Mouse (Mus musculus): ENCODE measurements at regions not wholly inside any gene's neighbourhood (a gene's known extent, or its start where the extent isn't known, plus 50 kb on each side); places are given as distances from the start of the nearest gene placed in this dataset.
A peak's percentile ranks its signal among the peaks of the same experiment; 100 is the strongest.

DNA sequence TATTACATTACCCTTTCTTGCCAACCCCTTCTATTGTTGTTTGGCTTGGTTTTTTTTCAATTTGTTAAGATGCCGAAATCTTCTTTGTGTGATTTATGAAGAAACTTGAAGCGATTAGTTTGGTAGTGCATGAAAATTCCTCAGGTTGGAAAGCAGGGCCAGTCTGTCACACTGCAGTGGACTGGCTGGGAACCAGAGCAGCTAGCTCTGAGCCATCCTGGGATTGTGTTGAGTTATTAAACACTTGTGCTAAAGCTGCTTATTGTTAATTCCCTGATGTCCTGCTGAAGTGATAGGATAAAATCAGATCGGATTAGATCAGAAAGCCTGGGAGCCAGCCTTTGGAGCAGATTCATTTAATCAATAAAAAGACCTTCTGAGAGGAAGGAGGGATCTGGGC is 180.4 kb upstream of the Tle1 start:
- Histone ChIP-seq H3K27me3 (peaks cover 28% of the 10 kb centered on the region), H3K4me3 (no peak overlapping the region), H3K9me3 (no peaks in the 10 kb centered on the region), H3K4me2 (no peak overlapping the region), H3K36me3 (no peaks in the 10 kb centered on the region), H3K9ac (no peak overlapping the region), H3K27ac (no peak overlapping the region), H3K4me1 (replicated peaks) (peaks cover 43% of the 10 kb centered on the region)
- no peak for ATAC-seq (ENCODE audit: low FRiP score)
- WGBS: 58% methylated on average over 3 of the region's 3 CpGs

DNA sequence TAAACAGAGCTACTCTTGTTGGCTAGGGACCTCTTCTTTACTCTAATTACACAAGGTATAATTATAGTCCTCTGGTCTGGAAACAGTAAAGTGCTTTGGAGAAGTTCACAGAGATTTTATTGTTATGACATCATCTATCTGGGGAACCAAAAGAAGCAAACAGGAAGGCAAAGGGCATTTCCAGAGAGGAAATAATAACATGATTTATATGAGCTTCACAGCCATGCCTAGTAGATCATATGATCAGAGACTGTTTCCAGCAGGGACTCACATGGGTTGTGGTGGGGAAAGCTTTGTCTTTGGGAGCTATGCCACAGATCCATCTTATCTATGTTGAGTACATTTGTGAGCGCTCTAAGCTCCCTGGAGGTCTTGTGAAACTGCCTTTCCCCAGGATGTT is 178.8 kb upstream of the Tle1 start:
- H3K27me3 ChIP-seq: peaks cover 26% of the 10 kb centered on the region
- H3K4me2 ChIP-seq: no peak overlapping the region
- no peak overlapping the region for H3K4me3 ChIP-seq
- no peak overlapping the region for H3K9ac ChIP-seq
- ATAC-seq (ENCODE audit: low FRiP score): no peak
- H3K36me3 ChIP-seq: no peaks in the 10 kb centered on the region
- H3K9me3 ChIP-seq: no peaks in the 10 kb centered on the region
- H3K27ac ChIP-seq: no peak overlapping the region
- peaks cover 27% of the 10 kb centered on the region for H3K4me1 ChIP-seq (replicated peaks)
- WGBS: 92% methylated on average over 1 of the region's 1 CpGs

DNA sequence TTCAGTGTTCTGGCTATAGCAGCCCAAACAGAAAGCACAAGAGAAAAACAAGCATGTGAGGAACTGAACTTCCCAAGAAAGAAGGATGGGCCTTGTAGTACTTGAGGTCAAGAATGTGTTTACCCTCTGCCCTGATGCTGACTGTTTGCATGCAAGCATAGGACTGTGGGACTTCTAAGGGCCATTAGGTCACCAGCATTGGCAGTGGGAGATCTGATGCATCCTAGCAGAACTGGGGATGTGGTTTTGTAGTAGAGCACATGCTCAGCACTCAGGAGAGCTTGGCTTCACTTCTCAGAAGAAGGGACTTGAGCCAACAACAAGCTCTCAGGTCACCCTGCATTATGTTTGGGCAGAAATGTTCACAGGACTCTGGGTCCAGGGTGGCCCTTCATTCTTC is 178.3 kb upstream of the Tle1 start:
- no peak overlapping the region for H3K27ac ChIP-seq
- peaks cover 26% of the 10 kb centered on the region for H3K27me3 ChIP-seq
- no peak overlapping the region for H3K4me2 ChIP-seq
- peaks cover 22% of the 10 kb centered on the region for H3K4me1 ChIP-seq (replicated peaks)
- no peak overlapping the region for H3K9ac ChIP-seq
- no peaks in the 10 kb centered on the region for H3K9me3 ChIP-seq
- H3K4me3 ChIP-seq: no peak overlapping the region
- H3K36me3 ChIP-seq: no peaks in the 10 kb centered on the region
- no peak for ATAC-seq (ENCODE audit: low FRiP score)

DNA sequence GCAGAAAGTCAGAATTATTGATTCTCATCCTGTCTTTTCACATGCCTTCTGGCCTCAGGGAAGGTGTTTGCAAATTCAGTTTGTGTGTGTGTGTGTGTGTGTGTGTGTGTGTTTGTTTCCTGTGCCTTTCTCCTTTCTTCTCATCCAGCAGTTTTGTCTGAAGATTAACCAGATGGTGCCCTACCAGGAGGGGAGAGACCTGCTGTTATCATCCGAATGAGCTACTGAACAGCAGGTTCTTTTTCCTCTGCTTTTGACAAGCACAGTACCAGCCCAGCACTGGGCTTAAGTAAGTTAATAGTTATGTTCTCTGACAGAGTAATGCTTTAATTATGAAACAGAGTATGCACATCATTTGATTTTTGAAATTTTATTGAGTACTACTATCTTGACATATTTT is 176.8 kb upstream of the Tle1 start:
- H3K27ac ChIP-seq: no peak overlapping the region
- WGBS: 25% methylated on average over 1 of the region's 1 CpGs

DNA sequence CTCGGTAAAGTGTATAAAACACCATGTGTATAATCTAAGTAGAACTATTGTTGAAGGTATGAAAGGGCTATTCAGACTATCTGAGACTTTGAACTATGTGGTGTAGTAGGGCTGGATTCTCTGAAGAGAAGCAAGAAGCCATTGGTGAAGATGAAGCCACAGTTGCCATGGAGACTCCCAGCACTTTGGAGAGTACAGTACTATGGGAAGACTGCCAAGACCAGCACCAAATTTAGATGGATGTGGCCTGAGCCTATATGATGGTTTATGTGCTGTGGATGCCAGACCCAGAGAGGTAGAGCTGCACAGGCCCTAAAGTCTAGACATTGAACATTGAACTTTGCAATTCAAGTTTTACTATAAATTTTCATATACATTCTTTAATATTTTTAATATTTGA is 151.3 kb upstream of the Tle1 start:
- Histone ChIP-seq H3K4me1 (replicated peaks) (no peaks in the 10 kb centered on the region), H3K9me3 (no peaks in the 10 kb centered on the region), H3K9ac (no peak overlapping the region), H3K27me3 (no peaks in the 10 kb centered on the region), H3K27ac (no peak overlapping the region), H3K4me3 (no peak overlapping the region), H3K36me3 (no peaks in the 10 kb centered on the region), H3K4me2 (no peak overlapping the region)
- 32% methylated on average over 1 of the region's 1 CpGs for WGBS
- no peak for ATAC-seq (ENCODE audit: low FRiP score)

More for the DNA sequence above, 176.8 kb upstream of the Tle1 start:
- Histone ChIP-seq H3K4me2 (no peak overlapping the region), H3K9ac (no peak overlapping the region), H3K36me3 (no peaks in the 10 kb centered on the region), H3K4me3 (no peak overlapping the region), H3K9me3 (no peaks in the 10 kb centered on the region), H3K27me3 (peaks cover 26% of the 10 kb centered on the region), H3K4me1 (replicated peaks) (peaks cover 8% of the 10 kb centered on the region)
- ATAC-seq (ENCODE audit: low FRiP score): no peak

DNA sequence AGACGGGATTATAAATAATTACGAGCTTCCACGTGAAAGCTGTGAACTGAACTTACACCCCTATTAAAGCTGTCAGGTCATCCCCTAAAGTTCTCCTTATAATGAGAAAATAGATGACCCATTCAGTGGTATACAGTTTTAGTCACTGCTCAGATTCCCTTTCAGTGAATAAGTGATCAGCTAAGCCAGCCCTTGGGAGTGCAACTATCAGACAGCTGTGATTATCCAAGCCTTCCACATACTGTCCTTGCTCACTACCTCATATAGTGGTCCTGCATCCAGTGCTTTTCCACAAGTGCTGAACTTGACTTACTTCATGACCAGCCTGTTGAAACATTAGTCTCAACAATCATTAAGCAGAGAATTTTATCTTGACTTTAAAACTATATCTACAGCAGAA is 131.2 kb upstream of the Tle1 start:
- no peaks in the 10 kb centered on the region for H3K36me3 ChIP-seq

GRCm38 (mm10) chr4:72329026-72329390 is 128.3 kb upstream of the Tle1 start:
- Histone ChIP-seq H3K4me3 (no peak overlapping the region), H3K36me3 (no peaks in the 10 kb centered on the region), H3K9ac (no peak overlapping the region), H3K4me1 (replicated peaks) (no peaks in the 10 kb centered on the region), H3K27ac (no peak overlapping the region), H3K27me3 (no peaks in the 10 kb centered on the region), H3K9me3 (no peaks in the 10 kb centered on the region), H3K4me2 (no peak overlapping the region)
- no peak for ATAC-seq (ENCODE audit: low FRiP score)

More for the DNA sequence above, 131.2 kb upstream of the Tle1 start:
- Histone ChIP-seq H3K27ac (no peak overlapping the region), H3K4me2 (no peak overlapping the region), H3K4me1 (replicated peaks) (no peaks in the 10 kb centered on the region), H3K4me3 (no peak overlapping the region), H3K9ac (no peak overlapping the region), H3K9me3 (no peaks in the 10 kb centered on the region), H3K27me3 (no peaks in the 10 kb centered on the region)
- no peak for ATAC-seq (ENCODE audit: low FRiP score)
- 71% methylated on average over 3 of the region's 3 CpGs for WGBS

- Histone ChIP-seq H3K4me3 (no peak overlapping the region), H3K27ac (no peak overlapping the region), H3K36me3 (no peaks in the 10 kb centered on the region), H3K9me3 (no peaks in the 10 kb centered on the region), H3K4me1 (replicated peaks) (no peaks in the 10 kb centered on the region), H3K9ac (no peak overlapping the region), H3K4me2 (no peak overlapping the region), H3K27me3 (no peaks in the 10 kb centered on the region)
- 0 out of 2 replicates have a peak, but pooled peaks have one; percentile 54 for ATAC-seq (ENCODE audit: low FRiP score)
- WGBS: 88% methylated on average over 2 of the region's 2 CpGs
Observed at GRCm38 (mm10) chr4:72328282-72329025, 127.7 kb upstream of the Tle1 start.

DNA sequence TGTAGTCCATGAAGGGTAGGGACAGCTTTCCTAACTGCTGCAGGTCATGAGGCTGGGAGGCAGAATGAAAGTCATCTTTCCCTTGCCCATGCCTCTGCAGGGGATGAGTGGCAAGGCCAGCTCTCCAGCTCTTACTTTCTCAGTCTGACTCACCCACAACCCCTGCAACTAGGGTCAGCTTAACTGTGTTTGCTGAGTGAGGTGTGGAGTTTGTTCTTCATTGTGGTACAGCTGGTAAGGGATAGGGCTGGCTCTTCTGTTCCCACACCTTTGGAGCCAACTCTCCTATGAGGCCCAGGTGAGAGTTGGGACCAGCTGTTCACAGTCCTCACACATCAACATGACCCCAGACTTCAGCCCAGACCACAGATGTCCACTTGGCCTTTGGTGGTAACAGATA is 124.2 kb upstream of the Tle1 start:
- no peak overlapping the region for H3K4me2 ChIP-seq
- H3K36me3 ChIP-seq: no peaks in the 10 kb centered on the region
- no peak overlapping the region for H3K9ac ChIP-seq
- H3K4me1 ChIP-seq (replicated peaks): no peaks in the 10 kb centered on the region
- H3K4me3 ChIP-seq: no peak overlapping the region
- no peak overlapping the region for H3K27ac ChIP-seq
- no peaks in the 10 kb centered on the region for H3K9me3 ChIP-seq
- H3K27me3 ChIP-seq: no peaks in the 10 kb centered on the region
- ATAC-seq (ENCODE audit: low FRiP score): no peak

DNA sequence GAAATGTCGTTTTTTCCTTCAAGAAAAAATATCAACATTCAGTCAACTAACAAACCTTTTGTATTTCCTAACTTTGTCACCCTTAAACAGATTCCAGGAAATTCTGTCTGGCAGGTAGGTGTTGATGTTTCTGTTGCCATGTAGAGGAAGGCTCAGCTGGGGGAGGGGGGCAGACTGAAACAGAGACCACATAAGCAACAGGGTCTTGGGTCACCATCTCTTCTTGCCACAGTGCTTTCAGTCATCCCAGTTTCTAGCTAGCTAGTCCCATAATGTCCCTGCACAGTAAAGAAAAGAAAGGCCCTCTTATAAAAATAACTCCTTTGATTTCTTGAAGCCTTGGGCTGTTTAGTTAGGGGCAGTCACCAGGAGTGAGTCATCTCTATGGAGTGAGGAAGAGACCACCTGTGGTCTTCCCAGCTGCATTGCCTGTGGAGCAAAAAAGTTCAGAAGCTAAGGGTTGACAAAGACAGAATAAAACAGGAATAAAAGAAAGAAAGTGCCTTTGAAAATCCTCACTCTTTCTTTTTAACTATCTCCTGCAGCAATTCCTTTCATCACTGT is 84.5 kb upstream of the Tle1 start:
- no peaks in the 10 kb centered on the region for H3K9me3 ChIP-seq
- H3K36me3 ChIP-seq: no peaks in the 10 kb centered on the region
- no peak overlapping the region for H3K9ac ChIP-seq
- H3K27me3 ChIP-seq: no peaks in the 10 kb centered on the region
- no peak overlapping the region for H3K4me3 ChIP-seq
- H3K4me1 ChIP-seq (replicated peaks): no peaks in the 10 kb centered on the region
- no peak for ATAC-seq (ENCODE audit: low FRiP score)
- H3K4me2 ChIP-seq: no peak overlapping the region
- no peak overlapping the region for H3K27ac ChIP-seq
- WGBS: 59% methylated on average over 1 of the region's 1 CpGs

DNA sequence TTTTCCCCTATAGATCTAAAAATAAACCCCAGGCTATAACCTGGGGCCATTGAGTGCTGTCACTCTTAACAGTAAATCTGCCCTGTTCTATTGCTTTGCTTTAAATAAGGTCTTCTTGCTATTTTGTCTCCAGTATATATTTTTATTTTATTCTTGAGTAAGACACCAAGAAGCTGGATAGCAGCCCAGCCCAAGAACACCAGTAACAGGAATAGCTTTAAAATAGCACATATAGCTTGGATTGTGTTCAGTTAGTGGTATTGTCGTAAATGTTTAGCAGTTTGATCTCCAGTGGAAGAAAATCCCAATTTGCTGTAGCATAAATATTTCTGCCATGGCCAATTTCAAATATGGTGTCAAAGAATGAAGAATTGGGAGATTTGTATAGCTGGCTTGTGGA is 49.8 kb upstream of the Tle1 start:
- H3K27ac ChIP-seq: no peak overlapping the region
- WGBS: 90% methylated on average over 1 of the region's 1 CpGs
- H3K4me3 ChIP-seq: no peak overlapping the region
- H3K36me3 ChIP-seq: no peaks in the 10 kb centered on the region
- no peaks in the 10 kb centered on the region for H3K27me3 ChIP-seq
- no peak for ATAC-seq (ENCODE audit: low FRiP score)
- H3K4me1 ChIP-seq (replicated peaks): no peaks in the 10 kb centered on the region
- H3K9me3 ChIP-seq: no peaks in the 10 kb centered on the region
- H3K9ac ChIP-seq: no peak overlapping the region
- no peak overlapping the region for H3K4me2 ChIP-seq

Data from hindbrain, embryonic 13.5 days (tissue).